Mouse (Mus musculus): ENCODE results near the gene 6030408B16Rik. TPM values are rescaled to one million over a fixed set of nuclear protein-coding genes. Genes with fewer than 3 reads are reported as not detected.

Gene 6030408B16Rik
- polyA plus RNA-seq, 1 experiment: not detected

DNA sequence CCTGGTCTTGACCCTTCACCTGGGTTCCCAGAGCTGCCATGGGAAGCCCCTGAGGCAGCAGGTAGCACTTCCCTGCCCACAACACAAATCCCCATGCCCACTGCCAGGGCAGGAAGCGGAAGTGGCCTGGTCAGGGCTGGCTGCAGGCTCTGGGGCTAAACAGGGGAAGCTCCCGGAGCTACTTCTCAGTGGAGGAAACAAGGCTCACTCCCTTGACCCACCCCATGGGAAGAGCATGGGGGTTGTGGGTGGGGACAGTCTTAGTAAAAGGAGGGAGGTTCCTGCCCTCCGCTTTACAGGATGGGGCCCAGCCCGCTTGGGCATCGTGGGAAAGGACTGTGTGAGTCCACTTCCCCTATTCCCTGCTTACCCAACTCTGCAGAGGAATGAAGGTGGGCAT, 30.5 kb upstream of the 6030408B16Rik start:
- 80% methylated on average over 5 of the region's 5 CpGs for WGBS
- Histone ChIP-seq H3K4me1 (ENCODE audit: control insufficient read depth, insufficient read depth, low read length) (peaks cover 61% of the 10 kb centered on the region), H3K4me3 (ENCODE audit: insufficient read depth, low read depth, low read length) (no peak overlapping the region), H3K27ac (ENCODE audit: insufficient read depth, low read depth, low read length) (no peak overlapping the region)
- no peak for TF ChIP-seq CTCF (IDR thresholded peaks at IDR 0.05; ENCODE audit: insufficient read depth, low read depth, low read length)
- no peak for TF ChIP-seq POLR2A (IDR thresholded peaks at IDR 0.05; ENCODE audit: insufficient read depth, low read depth, low read length)

DNA sequence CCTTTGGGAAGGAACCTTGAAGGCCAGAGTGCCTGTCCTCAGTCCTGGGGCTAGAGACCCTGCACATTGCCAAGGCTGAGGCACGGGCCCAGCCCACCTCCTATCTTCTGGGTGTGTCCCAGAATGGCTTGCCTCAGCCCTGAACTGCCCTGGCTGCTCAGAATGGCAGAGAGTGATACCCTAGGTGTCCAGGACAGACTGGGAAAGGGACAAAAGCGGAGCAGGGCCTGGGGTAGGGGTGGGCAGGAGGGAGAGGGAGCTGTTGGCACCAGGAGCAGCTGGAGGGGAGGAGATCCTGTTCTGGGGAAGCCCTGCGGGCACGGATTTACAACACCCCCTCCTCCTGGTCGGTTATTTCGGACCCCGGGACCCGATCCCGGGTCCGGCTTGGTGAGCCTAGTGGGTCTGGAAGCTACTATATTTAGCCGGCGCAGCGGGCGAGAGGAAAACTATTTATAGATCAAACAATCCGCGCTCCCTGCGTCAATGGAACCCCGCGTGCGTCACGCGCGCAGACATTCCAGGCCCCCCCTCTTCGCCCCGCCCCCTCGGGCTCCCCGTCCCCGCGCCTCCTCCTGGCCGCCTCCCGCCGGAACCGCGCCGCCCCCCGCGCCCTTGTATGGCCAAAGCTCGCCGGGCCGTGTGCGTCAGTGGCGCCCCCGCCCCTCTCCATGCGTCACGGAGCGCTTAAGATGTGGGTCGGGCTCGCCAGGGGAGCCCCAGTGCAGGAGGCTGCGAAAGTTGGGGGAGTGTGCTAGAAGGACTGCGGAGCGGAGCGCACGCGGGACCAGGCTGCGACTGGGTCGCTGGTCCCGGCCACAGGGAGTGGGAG, 26.7 kb upstream of the 6030408B16Rik start:
- WGBS: 1% methylated on average over 56 of the region's 57 CpGs
- TF ChIP-seq CTCF (IDR thresholded peaks at IDR 0.05; ENCODE audit: insufficient read depth, low read depth, low read length) (no peak), POLR2A (IDR thresholded peaks at IDR 0.05; ENCODE audit: insufficient read depth, low read depth, low read length) (peak; percentile 86)
- Histone ChIP-seq H3K27ac (ENCODE audit: insufficient read depth, low read depth, low read length) (peak overlapping the region; percentile 84), H3K4me3 (ENCODE audit: insufficient read depth, low read depth, low read length) (peak overlapping the region; percentile 53), H3K4me1 (ENCODE audit: control insufficient read depth, insufficient read depth, low read length) (peaks cover 68% of the 10 kb centered on the region)

DNA sequence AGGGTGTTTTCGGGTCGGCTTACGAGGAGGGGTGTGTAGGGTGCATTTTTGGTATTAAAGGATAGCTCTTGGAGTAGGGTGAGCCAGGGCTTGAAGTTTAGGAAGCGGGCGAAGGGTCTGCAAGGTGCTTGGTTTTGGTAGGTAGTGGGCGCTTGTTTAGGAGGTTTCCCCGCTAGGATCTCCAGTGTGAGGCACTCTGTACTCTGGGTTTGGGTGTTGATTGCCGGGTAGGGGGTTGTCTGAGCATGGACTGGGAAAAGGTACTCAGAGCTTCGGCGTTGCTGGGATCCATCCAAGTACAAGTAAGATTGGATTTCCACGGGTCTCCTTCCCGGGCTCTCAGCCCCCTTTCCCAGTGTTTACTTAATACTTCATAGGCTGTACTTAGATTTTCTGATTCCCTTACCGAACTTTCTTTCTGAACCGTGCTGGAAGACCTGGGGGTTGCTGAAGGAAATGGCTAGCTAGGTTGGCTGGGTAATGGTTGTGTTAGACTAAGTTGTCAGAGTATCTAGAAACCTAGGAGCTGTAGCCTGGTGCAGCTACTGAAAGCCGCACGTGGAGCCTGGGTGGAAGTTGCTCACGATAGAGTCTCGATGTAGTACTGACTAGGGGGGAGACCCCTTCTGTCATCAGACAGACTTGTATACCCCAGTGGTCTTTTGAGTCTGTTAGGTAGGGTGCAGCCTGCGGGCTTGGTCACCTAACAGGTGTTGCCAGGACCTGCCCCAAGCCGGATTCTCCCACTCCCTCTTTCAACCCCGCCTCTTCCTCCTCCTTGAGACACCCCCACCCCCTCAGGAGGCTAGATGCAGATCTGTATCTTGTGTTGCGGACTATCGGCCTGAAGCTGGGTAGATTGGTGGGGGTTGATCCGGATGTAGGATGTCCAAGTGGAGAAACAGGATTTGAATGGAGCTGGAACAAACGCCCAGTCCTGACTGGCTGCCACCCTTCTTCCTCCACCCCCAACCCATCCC, 25.7 kb upstream of the 6030408B16Rik start:
- no peak for TF ChIP-seq POLR2A (IDR thresholded peaks at IDR 0.05; ENCODE audit: insufficient read depth, low read depth, low read length)
- TF ChIP-seq CTCF (IDR thresholded peaks at IDR 0.05; ENCODE audit: insufficient read depth, low read depth, low read length): no peak
- H3K27ac ChIP-seq (ENCODE audit: insufficient read depth, low read depth, low read length): peak overlapping the region; percentile 73
- peak overlapping the region; percentile 53 for H3K4me3 ChIP-seq (ENCODE audit: insufficient read depth, low read depth, low read length)
- H3K4me1 ChIP-seq (ENCODE audit: control insufficient read depth, insufficient read depth, low read length): peaks cover 69% of the 10 kb centered on the region
- WGBS: 4% methylated on average over 25 of the region's 25 CpGs

DNA sequence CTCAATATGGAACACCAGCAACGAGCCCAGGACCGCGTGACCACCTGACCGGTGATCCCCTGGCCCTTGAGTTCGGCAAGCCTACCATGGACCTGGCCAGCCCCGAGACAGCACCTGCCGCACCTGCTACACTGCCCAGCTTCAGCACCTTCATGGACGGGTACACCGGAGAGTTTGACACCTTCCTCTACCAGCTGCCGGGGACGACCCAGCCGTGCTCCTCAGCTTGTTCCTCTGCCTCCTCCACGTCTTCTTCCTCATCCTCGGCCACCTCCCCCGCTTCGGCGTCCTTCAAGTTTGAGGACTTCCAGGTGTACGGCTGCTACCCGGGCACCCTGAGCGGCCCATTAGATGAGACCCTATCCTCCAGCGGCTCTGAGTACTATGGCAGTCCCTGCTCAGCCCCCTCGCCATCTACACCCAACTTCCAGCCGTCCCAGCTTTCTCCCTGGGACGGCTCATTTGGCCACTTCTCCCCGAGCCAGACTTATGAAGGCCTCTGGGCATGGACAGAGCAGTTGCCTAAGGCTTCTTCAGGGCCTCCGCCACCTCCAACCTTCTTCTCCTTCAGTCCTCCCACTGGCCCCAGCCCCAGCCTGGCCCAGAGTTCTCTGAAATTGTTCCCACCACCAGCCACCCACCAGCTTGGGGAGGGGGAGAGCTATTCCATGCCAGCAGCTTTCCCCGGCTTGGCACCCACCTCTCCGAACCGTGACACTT, 22.8 kb upstream of the 6030408B16Rik start:
- Histone ChIP-seq H3K27ac (ENCODE audit: insufficient read depth, low read depth, low read length) (peak overlapping the region; percentile 64; the same call in 1 of the 2 replicates), H3K4me1 (ENCODE audit: control insufficient read depth, insufficient read depth, low read length) (peaks cover 51% of the 10 kb centered on the region), H3K4me3 (ENCODE audit: insufficient read depth, low read depth, low read length) (peak overlapping the region; percentile 41)
- WGBS: 82% methylated on average over 29 of the region's 29 CpGs
- TF ChIP-seq POLR2A (IDR thresholded peaks at IDR 0.05; ENCODE audit: insufficient read depth, low read depth, low read length) (no peak), CTCF (IDR thresholded peaks at IDR 0.05; ENCODE audit: insufficient read depth, low read depth, low read length) (no peak)

DNA sequence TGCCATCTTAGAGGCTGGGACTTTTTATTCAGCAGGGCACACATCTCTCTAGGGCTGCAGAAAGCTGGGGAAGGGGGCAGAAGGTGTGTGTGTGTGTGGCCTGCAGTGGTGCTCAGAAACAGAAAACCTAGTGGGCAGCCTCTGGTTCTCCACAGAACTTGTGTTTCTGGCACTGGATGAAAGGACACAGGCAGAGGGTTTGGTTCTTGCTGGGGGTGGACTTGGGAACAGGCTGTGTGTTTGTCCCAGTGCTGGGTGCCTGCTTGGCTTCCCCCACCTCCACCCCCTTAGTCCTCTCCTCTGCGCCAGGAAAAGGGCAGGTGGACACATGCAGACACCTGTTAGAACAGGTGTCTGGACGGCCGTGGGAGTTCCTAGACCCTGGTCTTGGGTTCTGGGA, 21.9 kb upstream of the 6030408B16Rik start:
- H3K4me1 ChIP-seq (ENCODE audit: control insufficient read depth, insufficient read depth, low read length): peaks cover 45% of the 10 kb centered on the region
- WGBS: 71% methylated on average over 3 of the region's 3 CpGs
- TF ChIP-seq POLR2A (IDR thresholded peaks at IDR 0.05; ENCODE audit: insufficient read depth, low read depth, low read length) (no peak), CTCF (IDR thresholded peaks at IDR 0.05; ENCODE audit: insufficient read depth, low read depth, low read length) (peak; percentile 12; the same call in 1 of the 2 replicates)
- H3K27ac ChIP-seq (ENCODE audit: insufficient read depth, low read depth, low read length): peak overlapping the region; percentile 64
- H3K4me3 ChIP-seq (ENCODE audit: insufficient read depth, low read depth, low read length): peak overlapping the region; percentile 41; the same call in 1 of the 2 replicates

DNA sequence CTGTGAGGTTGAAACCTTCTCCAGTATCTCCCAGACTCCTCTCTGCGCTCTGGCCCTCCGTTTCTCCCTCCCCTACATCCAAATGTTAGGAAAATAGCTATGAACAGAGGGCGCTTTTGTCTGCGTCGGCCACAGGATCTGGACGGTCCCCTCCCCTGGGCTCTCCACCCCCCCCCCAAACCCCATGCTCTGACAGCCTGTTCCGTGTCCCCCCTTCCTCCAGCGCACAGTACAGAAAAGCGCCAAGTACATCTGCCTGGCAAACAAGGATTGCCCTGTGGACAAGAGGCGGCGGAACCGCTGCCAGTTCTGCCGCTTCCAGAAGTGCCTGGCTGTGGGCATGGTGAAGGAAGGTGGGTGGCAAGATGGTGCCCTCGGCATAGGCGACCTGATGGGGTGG, 21.5 kb upstream of the 6030408B16Rik start:
- H3K4me3 ChIP-seq (ENCODE audit: insufficient read depth, low read depth, low read length): 0 out of 2 replicates have a peak overlapping the region, but pooled peaks have one; percentile 41
- H3K4me1 ChIP-seq (ENCODE audit: control insufficient read depth, insufficient read depth, low read length): peaks cover 42% of the 10 kb centered on the region
- 0 out of 2 replicates have a peak overlapping the region, but pooled peaks have one; percentile 59 for H3K27ac ChIP-seq (ENCODE audit: insufficient read depth, low read depth, low read length)
- WGBS: 54% methylated on average over 15 of the region's 15 CpGs
- no peak for TF ChIP-seq CTCF (IDR thresholded peaks at IDR 0.05; ENCODE audit: insufficient read depth, low read depth, low read length)
- TF ChIP-seq POLR2A (IDR thresholded peaks at IDR 0.05; ENCODE audit: insufficient read depth, low read depth, low read length): no peak

DNA sequence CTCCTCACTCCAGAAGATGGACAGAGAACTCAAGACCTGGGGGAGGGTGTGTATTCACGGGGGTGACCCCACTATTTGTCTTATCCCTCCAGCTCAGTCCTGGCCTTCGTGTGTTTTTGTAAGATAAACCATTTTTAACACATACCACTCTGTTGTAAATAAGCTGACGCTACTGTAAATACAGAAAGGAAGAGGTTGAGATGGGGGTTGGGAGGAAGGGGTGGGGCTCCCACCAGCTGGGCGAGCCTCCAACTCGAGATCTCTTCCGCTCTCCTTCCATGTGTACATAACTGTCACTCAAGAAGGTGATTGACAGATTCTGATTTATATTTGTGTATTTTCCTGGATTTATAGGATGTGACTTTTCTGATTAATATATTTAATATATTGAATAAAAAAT, 18.6 kb upstream of the 6030408B16Rik start:
- H3K4me1 ChIP-seq (ENCODE audit: control insufficient read depth, insufficient read depth, low read length): peaks cover 38% of the 10 kb centered on the region
- TF ChIP-seq CTCF (IDR thresholded peaks at IDR 0.05; ENCODE audit: insufficient read depth, low read depth, low read length): no peak
- no peak for TF ChIP-seq POLR2A (IDR thresholded peaks at IDR 0.05; ENCODE audit: insufficient read depth, low read depth, low read length)
- WGBS: 62% methylated on average over 6 of the region's 6 CpGs
- H3K4me3 ChIP-seq (ENCODE audit: insufficient read depth, low read depth, low read length): no peak overlapping the region
- no peak overlapping the region for H3K27ac ChIP-seq (ENCODE audit: insufficient read depth, low read depth, low read length)

DNA sequence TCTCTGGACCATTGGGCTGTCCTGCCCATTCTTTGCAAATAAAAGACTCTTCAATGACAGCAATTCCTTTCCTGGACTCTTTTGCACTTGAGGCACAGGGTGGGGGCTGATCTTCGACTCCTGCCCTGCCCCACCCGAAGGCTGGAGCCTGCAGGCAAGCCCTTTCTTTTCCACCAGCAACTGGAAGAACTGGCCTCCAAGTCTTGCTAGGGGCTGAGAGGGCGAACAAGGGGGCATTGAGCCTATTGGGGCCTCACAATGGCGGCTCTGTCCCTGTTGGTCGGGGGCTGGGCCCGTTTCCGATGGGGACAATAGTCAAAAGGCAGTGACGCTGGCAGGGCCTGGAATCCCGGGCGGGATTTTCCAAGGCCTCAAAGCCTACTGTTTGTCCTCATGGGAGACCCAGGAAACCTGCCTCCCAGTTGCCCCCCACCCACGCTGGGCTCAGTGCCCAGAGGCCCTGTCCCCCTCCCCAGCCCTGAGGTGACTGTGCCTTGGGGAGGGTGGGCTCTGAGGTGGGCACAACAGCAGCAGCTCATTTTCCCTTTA, 15.6 kb upstream of the 6030408B16Rik start:
- Histone ChIP-seq H3K4me1 (ENCODE audit: control insufficient read depth, insufficient read depth, low read length) (peaks cover 8% of the 10 kb centered on the region), H3K27ac (ENCODE audit: insufficient read depth, low read depth, low read length) (no peak overlapping the region), H3K4me3 (ENCODE audit: insufficient read depth, low read depth, low read length) (no peak overlapping the region)
- WGBS: 36% methylated on average over 11 of the region's 11 CpGs
- TF ChIP-seq CTCF (IDR thresholded peaks at IDR 0.05; ENCODE audit: insufficient read depth, low read depth, low read length) (no peak), POLR2A (IDR thresholded peaks at IDR 0.05; ENCODE audit: insufficient read depth, low read depth, low read length) (no peak)
